Mouse (Mus musculus) liver, embryonic 16.5 days (tissue): ENCODE data around the gene Elmo3. TPM values are rescaled to one million over a fixed set of nuclear protein-coding genes. Genes with fewer than 3 reads are reported as not detected.
A peak's percentile ranks its signal among the peaks of the same experiment; 100 is the strongest.

Experiments used
- ATAC-seq: fragments of 200-750 bp; cut with Nextera tagmentation; 2 replicates; pipeline ENCODE4 v1.8.0; 2017; ENCODE audit warnings: low read depth, mild to moderate bottlenecking, moderate number of reproducible peaks, moderate library complexity
- H3K27ac ChIP-seq: fragments of 300-500 bp; sonication (generic); 2 replicates; pipeline ENCODE4 v1.5.1; 2014; ENCODE audit warnings: mild to moderate bottlenecking, low read length
- H3K27me3 ChIP-seq: fragments of 300-500 bp; sonication (generic); 2 replicates; pipeline ENCODE4 v1.6.1; 2014; ENCODE audit warnings: low read depth, low read length, mixed read lengths; ENCODE audit not compliant: control insufficient read depth, insufficient read depth
- H3K36me3 ChIP-seq: fragments of 300-500 bp; sonication (generic); 2 replicates; pipeline ENCODE4 v1.6.1; 2014; ENCODE audit warnings: mild to moderate bottlenecking; ENCODE audit not compliant: control insufficient read depth, insufficient read depth
- H3K4me1 ChIP-seq: fragments of 300-500 bp; sonication (generic); 2 replicates; pipeline ENCODE4 v1.6.1; 2014; ENCODE audit warnings: low read depth, low read length, mixed read lengths; ENCODE audit not compliant: control insufficient read depth
- H3K4me2 ChIP-seq: fragments of 300-500 bp; sonication (generic); 2 replicates; pipeline ENCODE4 v1.6.1; 2014; ENCODE audit warnings: low read depth, low read length, mixed read lengths
- H3K4me3 ChIP-seq: fragments of 300-500 bp; sonication (generic); 2 replicates; pipeline ENCODE4 v1.5.1; 2014; ENCODE audit warnings: low read depth, mild to moderate bottlenecking, low read length
- H3K9ac ChIP-seq: fragments of 300-500 bp; sonication (generic); 2 replicates; pipeline ENCODE4 v1.6.1; 2014; ENCODE audit warnings: low read depth, low read length
- H3K9me3 ChIP-seq: fragments of 300-500 bp; sonication (generic); replicated peaks from 2 replicates; pipeline ENCODE4 v1.6.1; 2016; ENCODE audit warnings: low read length; ENCODE audit not compliant: control insufficient read depth
- WGBS: fragments of 180-500 bp; shearing (Covaris S2); extraction: QIAGEN DNeasy Blood & Tissue Kit; methylation state at CpG from one replicate; pipeline ENCODE4 v1.1.7; 2014; ENCODE audit not compliant: insufficient replicate concordance; 5-methylcytosine and 5-hydroxymethylcytosine counted together
- polyA plus RNA-seq: library from polyadenylated mRNA; unstranded; fragments of >200 nt; fragmentation: Nextera tagmentation; extraction: Ambion mirVana; gene quantifications from 2 replicates; pipeline ENCODE4 v1.2.1, GENCODE M21; 2015

The Elmo3 gene
- polyA plus RNA-seq, 1 experiment from 2014 or later, result 5.3 TPM

DNA sequence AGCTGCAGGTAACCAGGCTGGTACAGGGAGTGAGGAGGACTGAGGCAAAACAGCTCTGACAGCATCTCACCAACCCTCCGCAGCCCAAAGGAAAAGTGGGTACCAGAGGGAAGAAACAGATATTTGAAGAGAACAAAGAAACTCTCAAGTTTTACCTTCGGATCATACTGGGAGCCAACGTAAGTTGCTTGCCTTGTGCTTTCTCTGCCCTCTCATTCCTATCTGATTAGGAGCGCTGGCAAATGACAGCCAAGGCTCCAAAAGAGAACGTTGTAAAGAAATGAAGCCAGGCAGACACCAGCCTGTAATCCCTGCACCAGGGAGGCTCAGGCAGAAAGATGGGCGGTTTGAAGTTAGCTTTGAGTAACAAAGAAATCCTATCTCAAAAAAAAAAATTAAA, 21.6 kb downstream of the Elmo3 start:
- ATAC-seq, result no peak
- H3K36me3 ChIP-seq, result peaks cover 27% of the 10 kb centered on the region
- WGBS, result 16% methylated on average over 6 of the region's 6 CpGs
- peak overlapping the region; percentile 89 for H3K27ac ChIP-seq
- peak overlapping the region; percentile 91 for H3K4me3 ChIP-seq
- peaks cover 33% of the 10 kb centered on the region for H3K4me1 ChIP-seq
- no peaks in the 10 kb centered on the region for H3K27me3 ChIP-seq
- H3K9me3 ChIP-seq, result no peaks in the 10 kb centered on the region
- H3K9ac ChIP-seq, result peak overlapping the region; percentile 93
- peak overlapping the region; percentile 80 for H3K4me2 ChIP-seq

DNA sequence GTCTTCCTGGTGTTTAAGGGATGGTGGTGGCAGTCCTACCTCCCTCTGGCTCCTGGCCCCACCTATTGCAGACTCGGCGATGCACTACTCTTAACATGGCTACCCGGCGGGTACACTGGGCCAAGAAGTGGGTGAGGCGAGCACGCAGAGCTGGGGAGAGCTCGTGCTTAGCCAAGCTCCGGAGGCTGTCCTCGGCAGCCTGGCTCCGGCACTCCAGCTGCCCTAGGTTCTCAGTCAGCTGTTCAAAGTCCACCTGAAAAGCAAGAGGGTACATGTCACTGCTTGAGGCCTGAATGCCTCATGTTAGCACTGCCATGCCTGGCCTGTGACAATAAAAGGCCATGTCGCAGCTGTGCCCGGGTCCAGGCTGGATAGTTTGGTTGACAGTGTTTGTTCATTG, 24.9 kb downstream of the Elmo3 start:
- Histone ChIP-seq H3K9me3 (no peaks in the 10 kb centered on the region), H3K36me3 (peaks cover 24% of the 10 kb centered on the region), H3K4me2 (no peak overlapping the region), H3K27ac (no peak overlapping the region), H3K27me3 (no peaks in the 10 kb centered on the region), H3K4me3 (no peak overlapping the region), H3K9ac (no peak overlapping the region), H3K4me1 (peaks cover 13% of the 10 kb centered on the region)
- 86% methylated on average over 12 of the region's 12 CpGs for WGBS
- no peak for ATAC-seq

DNA sequence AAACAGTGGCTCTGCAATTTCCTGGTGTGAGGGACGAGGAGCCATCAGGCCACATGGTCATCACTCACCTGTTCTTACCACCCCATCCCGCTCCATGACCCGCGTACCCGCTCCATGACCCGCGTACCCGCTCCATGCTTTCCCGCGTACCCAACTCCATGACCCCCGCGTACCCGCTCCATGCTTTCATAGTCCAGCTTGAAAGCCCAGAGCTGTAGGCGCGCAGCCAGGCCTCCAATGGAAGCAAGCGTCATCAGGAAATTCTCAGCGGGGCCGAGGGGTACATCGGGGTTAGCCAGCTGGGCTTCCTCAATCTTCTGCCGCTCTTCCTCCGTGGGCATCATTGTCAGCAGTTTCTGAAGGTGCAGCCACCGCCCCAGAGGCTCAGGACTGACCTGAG, 26.1 kb downstream of the Elmo3 start:
- Histone ChIP-seq H3K4me1 (peaks cover 10% of the 10 kb centered on the region), H3K27me3 (no peaks in the 10 kb centered on the region), H3K4me2 (no peak overlapping the region), H3K9ac (no peak overlapping the region), H3K27ac (no peak overlapping the region), H3K9me3 (no peaks in the 10 kb centered on the region), H3K4me3 (no peak overlapping the region), H3K36me3 (peaks cover 27% of the 10 kb centered on the region)
- WGBS, result 90% methylated on average over 22 of the region's 22 CpGs
- ATAC-seq, result no peak

DNA sequence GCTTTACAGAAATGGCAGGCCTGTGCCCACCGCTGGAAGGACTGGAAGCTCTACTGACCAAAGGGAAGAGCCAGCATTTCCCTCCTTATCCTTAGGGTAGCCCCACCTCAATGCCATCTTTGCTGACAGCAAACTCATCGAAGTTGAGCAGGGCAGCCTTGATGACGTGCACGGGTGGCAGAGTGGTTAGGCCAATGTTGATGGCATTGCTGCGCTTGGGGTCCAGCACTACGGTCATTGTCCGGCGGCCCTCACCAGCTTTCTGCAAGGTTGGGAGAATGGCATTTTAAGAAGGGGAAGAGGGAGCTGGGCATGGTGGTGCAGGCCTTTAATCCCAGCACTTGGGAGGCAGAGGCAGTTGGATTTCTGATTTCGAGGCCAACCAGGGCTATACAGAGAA, 26.5 kb downstream of the Elmo3 start:
- Histone ChIP-seq H3K9me3 (no peaks in the 10 kb centered on the region), H3K4me1 (peaks cover 10% of the 10 kb centered on the region), H3K27me3 (no peaks in the 10 kb centered on the region), H3K4me2 (no peak overlapping the region), H3K4me3 (no peak overlapping the region), H3K36me3 (peaks cover 30% of the 10 kb centered on the region), H3K27ac (no peak overlapping the region), H3K9ac (no peak overlapping the region)
- 85% methylated on average over 9 of the region's 9 CpGs for WGBS
- no peak for ATAC-seq

DNA sequence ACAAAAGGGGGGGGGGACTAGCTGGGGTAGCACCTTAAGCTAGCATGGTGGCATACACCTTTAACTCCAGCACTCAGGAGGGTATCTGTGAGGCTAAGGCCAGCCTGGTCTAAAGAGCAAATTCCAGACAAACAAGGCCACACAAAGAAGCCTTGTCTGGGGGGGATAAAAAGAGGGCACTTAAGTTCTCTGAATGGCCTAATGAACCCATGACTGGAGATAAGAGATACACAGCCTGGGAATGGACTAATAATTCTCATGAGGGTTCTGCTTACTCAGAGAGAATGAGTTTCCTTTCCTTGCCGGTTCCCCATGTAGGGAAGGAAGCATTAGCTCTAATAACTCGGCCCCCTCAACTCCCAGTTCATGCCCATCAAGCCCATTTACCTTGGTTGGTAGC, 27.1 kb downstream of the Elmo3 start:
- Histone ChIP-seq H3K27me3 (no peaks in the 10 kb centered on the region), H3K4me2 (no peak overlapping the region), H3K9me3 (no peaks in the 10 kb centered on the region), H3K27ac (no peak overlapping the region), H3K4me1 (peaks cover 4% of the 10 kb centered on the region), H3K36me3 (peaks cover 30% of the 10 kb centered on the region), H3K9ac (no peak overlapping the region), H3K4me3 (no peak overlapping the region)
- no peak for ATAC-seq
- WGBS, result 58% methylated on average over 2 of the region's 2 CpGs

DNA sequence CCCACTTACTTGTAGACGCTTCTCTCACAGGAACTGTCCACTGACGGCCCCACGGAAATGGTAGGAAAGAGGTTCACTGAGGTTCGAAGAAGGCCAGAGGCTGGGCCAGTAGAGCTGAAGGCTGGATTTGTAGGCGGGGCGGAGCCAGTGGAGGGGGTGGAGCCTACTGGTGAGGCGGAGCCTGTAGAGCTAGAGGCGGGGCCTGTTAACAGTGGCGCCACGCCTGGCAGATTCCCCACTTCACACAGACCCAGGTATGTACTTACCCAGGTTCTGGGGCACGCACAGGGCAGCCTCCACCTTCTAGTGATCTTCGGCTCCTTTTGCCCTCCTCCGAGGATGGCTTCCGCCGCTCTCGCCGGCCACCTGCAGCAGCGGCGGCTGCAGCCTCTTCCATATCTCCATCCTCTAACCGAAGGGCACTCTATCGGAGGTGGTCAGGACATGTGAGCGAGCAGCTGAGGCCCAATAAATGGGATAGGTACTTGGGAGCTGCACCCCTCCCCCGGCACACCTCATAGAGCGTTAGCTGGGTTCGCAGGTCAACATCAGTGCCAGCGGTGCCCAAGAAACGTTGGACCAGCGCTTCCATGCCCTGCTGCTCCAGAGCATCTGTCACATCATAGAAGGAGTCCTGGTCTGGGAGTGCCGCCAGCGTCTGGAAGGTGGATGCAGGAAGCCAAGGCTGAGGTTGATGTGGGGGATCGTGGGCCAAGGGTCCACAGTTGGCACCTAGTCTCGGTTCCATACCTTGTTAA, 31.2 kb downstream of the Elmo3 start:
- 86% methylated on average over 32 of the region's 32 CpGs for WGBS
- Histone ChIP-seq H3K36me3 (peaks cover 6% of the 10 kb centered on the region; the same call in 1 of the 2 replicates), H3K9me3 (no peaks in the 10 kb centered on the region), H3K4me3 (no peak overlapping the region), H3K4me1 (peaks cover 18% of the 10 kb centered on the region), H3K4me2 (no peak overlapping the region), H3K27ac (no peak overlapping the region), H3K9ac (no peak overlapping the region), H3K27me3 (no peaks in the 10 kb centered on the region)
- no peak for ATAC-seq

DNA sequence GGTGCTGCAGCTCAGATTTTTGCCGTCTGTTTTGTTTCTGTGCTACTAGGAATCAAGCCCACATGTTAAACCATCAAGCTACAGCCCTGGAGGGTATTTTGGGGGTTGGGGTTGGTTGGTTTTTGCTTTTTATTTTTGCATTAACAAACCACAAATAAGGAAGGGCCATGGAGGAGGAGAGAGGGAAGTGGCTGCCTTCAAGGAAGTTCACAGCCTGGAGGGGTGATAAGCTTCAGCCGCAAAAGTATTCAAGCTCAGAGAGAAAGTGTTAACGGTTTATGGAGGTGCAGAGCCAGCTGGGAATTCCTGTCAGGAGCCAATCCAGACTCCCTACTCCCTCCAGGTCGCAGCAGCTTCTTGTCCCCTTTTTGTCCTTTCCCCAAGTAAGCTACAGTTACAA, 33.6 kb downstream of the Elmo3 start:
- H3K4me2 ChIP-seq, result no peak overlapping the region
- no peaks in the 10 kb centered on the region for H3K27me3 ChIP-seq
- WGBS, result 19% methylated on average over 4 of the region's 4 CpGs
- ATAC-seq, result no peak
- peaks cover 18% of the 10 kb centered on the region for H3K4me1 ChIP-seq
- H3K4me3 ChIP-seq, result no peak overlapping the region
- no peak overlapping the region for H3K27ac ChIP-seq
- no peaks in the 10 kb centered on the region for H3K9me3 ChIP-seq
- peaks cover 6% of the 10 kb centered on the region; the same call in 1 of the 2 replicates for H3K36me3 ChIP-seq
- no peak overlapping the region for H3K9ac ChIP-seq

DNA sequence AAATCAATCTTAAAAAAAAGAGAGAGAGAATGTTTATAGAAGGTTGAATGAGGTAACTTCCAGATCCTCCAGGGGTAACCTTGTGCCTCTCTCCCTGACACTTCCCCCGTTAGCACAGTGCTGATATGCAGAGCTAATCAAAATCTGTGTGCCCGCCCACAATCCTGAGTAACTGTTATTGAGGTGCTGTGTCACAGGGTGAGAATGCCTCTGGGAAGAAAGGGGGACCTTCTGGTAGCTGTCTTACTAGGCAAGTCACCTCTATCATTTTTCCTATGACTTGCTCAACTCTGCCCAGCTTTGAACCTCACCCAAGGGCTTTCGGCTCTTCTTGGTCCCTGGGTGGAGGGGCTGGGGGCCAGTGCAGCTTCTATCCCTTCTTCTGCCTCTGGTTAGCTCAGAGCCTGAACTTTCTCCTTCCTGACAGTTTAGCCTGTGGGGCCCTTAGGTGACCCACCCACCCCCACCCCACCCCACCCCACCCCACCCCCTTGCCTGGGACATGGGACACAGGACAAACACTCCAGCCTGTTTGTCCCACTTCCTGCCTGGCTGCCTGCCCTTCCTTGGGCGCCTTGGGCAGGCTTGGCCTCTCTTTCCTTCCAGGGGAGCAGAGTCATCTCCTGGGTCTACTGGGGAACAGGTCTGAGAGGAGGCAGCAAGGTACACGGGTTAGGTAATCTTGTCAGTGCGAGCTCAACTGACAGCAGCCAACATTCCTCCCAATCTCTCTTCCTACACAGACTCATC, 34.7 kb downstream of the Elmo3 start:
- H3K4me1 ChIP-seq, result peaks cover 20% of the 10 kb centered on the region

DNA sequence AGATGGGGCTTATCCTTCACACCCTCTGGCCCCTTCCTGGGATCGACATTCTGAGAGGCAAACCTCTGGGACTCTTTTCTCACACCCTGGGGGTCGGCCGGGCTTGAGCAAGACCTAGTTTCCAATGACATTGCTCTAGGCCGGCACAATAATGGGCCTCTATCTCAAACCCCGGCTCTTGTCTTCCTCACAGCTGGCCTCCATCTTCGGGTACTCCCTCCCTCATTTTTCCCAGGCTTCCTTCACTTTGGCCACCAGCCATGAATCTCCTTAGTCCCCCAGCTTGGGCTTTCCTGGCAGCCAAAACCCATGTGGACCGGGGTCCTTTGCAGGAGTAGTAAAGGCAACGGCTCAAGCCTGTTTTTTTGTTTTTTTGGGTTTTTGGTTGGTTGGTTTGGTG, 36.0 kb downstream of the Elmo3 start:
- ATAC-seq, result no peak
- Histone ChIP-seq H3K4me3 (no peak overlapping the region), H3K4me2 (no peak overlapping the region), H3K9me3 (no peaks in the 10 kb centered on the region), H3K36me3 (peaks cover 3% of the 10 kb centered on the region; the same call in 1 of the 2 replicates), H3K9ac (no peak overlapping the region), H3K27me3 (peaks cover 5% of the 10 kb centered on the region), H3K27ac (no peak overlapping the region), H3K4me1 (peaks cover 22% of the 10 kb centered on the region)
- WGBS, result 59% methylated on average over 8 of the region's 8 CpGs

More for the DNA sequence above, 34.7 kb downstream of the Elmo3 start:
- Histone ChIP-seq H3K27ac (no peak overlapping the region), H3K4me2 (no peak overlapping the region), H3K4me3 (no peak overlapping the region), H3K36me3 (peaks cover 6% of the 10 kb centered on the region; the same call in 1 of the 2 replicates), H3K9me3 (no peaks in the 10 kb centered on the region), H3K27me3 (no peaks in the 10 kb centered on the region), H3K9ac (no peak overlapping the region)
- peak; percentile 69 for ATAC-seq
- WGBS, result 25% methylated on average over 6 of the region's 6 CpGs
